Mouse (Mus musculus): ENCODE results near the gene Spata31d1d. TPM values are rescaled to one million over a fixed set of nuclear protein-coding genes. Genes with fewer than 3 reads are reported as not detected.

The Spata31d1d gene
- not detected in 2 replicates for polyA plus RNA-seq (2015; fragmentation: Nextera tagmentation; extraction: Ambion mirVana)

GRCm38 (mm10) chr13:59731652-59732051, at the start of gene Spata31d1d:
Gene Spata31d1d, minus strand, starts transcription at chr13:59731752.

GRCm38 (mm10) chr13:59769296-59770163, 38.0 kb upstream of the Spata31d1d start, which contains the start of gene Isca1:
Gene Isca1, minus strand, starts transcription at chr13:59769810.

GRCm38 (mm10) chr13:59746711-59747110, 15.2 kb upstream of the Spata31d1d start, which contains the start of gene 1700014D04Rik:
Gene 1700014D04Rik, minus strand, starts transcription at chr13:59746752.

GRCm38 (mm10) chr13:59711984-59712383, 19.6 kb downstream of the Spata31d1d start, which contains the start of gene Spata31d1b:
Gene Spata31d1b, plus strand, starts transcription at chr13:59712284.

GRCm38 (mm10) chr13:59710230-59710629, 21.3 kb downstream of the Spata31d1d start, which contains the start of gene Spata31d1a:
Gene Spata31d1a, minus strand, starts transcription at chr13:59710330.

GRCm38 (mm10) chr13:59694008-59694407, 37.5 kb downstream of the Spata31d1d start, which contains the start of gene 4921517D22Rik:
Gene 4921517D22Rik, minus strand, starts transcription at chr13:59694108.

Other genes starting within 250 kb of the Spata31d1d start
- 16.8 and 19.6 TPM in 2 replicates for gene Agtpbp1, start 146.5 kb downstream of the Spata31d1d start, polyA plus RNA-seq (2015; fragmentation: Nextera tagmentation; extraction: Ambion mirVana)
- 41.7 and 57.0 TPM in 2 replicates for gene Naa35, start 146.5 kb downstream of the Spata31d1d start, polyA plus RNA-seq (2015; fragmentation: Nextera tagmentation; extraction: Ambion mirVana)
- gene Golm1, start 55.9 kb downstream of the Spata31d1d start, polyA plus RNA-seq (2015; fragmentation: Nextera tagmentation; extraction: Ambion mirVana) = 19.8 and 25.4 TPM in 2 replicates
- not detected in 2 replicates for gene 4921517D22Rik, start 37.6 kb downstream of the Spata31d1d start, polyA plus RNA-seq (2015; fragmentation: Nextera tagmentation; extraction: Ambion mirVana)
- not detected in 2 replicates for gene Spata31d1a, start 21.4 kb downstream of the Spata31d1d start, polyA plus RNA-seq (2015; fragmentation: Nextera tagmentation; extraction: Ambion mirVana)
- gene Spata31d1b, start 19.5 kb downstream of the Spata31d1d start, polyA plus RNA-seq (2015; fragmentation: Nextera tagmentation; extraction: Ambion mirVana) = not detected in 2 replicates
- not detected in 2 replicates for gene 1700014D04Rik, start 15.0 kb upstream of the Spata31d1d start, polyA plus RNA-seq (2015; fragmentation: Nextera tagmentation; extraction: Ambion mirVana)
- 99.4 and 118 TPM in 2 replicates for gene Isca1, start 38.1 kb upstream of the Spata31d1d start, polyA plus RNA-seq (2015; fragmentation: Nextera tagmentation; extraction: Ambion mirVana)
- gene Gm49354, start 50.5 kb upstream of the Spata31d1d start, polyA plus RNA-seq (2015; fragmentation: Nextera tagmentation; extraction: Ambion mirVana) = not detected in 2 replicates
- gene Tut7, start 91.4 kb upstream of the Spata31d1d start, polyA plus RNA-seq (2015; fragmentation: Nextera tagmentation; extraction: Ambion mirVana) = 28.8 and 35.4 TPM in 2 replicates

Data from adrenal gland, postnatal 0 days (tissue).